Mouse (Mus musculus) naive thymus-derived CD4-positive, alpha-beta T cell, adult 5 months (primary cell): ENCODE measurements around the gene Aqp5. TPM values are rescaled to one million over a fixed set of nuclear protein-coding genes. Genes with fewer than 3 reads are reported as not detected.

Experiments used
- polyA plus RNA-seq: library from polyadenylated mRNA; unstranded; fragments of 100-300 nt; shearing (Covaris generic); gene quantifications from one replicate; pipeline ENCODE4 v1.2.1, GENCODE M21; 2017

Aqp5 gene
- not detected for polyA plus RNA-seq

DNA sequence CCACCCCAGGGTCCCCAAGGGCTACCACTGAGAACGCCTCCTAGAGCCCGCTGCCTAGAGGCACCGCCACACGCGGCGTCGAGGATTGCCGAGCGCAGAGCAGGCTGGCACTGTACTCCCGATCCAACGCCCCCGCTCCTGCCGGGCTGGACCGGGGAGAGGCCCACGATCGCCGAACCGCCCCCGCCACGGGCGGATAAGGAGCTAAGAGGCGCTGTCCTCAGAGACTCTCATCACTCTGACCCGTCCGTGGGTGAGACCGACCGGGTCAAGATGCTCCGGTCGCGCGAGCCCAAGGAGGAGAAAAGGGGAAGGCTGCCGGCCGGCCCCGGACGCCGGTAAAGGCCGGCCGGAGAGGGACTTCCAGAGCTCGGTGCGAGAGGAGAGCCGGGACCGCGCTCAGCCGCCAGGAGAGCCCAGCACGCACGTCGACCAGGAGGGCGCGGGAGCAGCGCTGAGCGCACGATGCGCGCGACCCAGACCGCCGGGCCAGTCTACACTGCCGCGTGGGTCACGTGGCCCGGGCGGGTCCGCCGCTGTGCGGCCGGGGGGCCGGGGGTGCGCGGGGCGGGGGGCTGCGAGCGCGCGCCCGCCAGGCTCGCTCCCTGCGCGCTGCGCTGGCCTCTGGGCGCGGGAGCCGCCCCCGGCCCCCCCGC lies at the start of gene Aqp5:
Gene Aqp5 (plus strand): TSS at position 354 of the 656 bp plus-strand sequence.

DNA sequence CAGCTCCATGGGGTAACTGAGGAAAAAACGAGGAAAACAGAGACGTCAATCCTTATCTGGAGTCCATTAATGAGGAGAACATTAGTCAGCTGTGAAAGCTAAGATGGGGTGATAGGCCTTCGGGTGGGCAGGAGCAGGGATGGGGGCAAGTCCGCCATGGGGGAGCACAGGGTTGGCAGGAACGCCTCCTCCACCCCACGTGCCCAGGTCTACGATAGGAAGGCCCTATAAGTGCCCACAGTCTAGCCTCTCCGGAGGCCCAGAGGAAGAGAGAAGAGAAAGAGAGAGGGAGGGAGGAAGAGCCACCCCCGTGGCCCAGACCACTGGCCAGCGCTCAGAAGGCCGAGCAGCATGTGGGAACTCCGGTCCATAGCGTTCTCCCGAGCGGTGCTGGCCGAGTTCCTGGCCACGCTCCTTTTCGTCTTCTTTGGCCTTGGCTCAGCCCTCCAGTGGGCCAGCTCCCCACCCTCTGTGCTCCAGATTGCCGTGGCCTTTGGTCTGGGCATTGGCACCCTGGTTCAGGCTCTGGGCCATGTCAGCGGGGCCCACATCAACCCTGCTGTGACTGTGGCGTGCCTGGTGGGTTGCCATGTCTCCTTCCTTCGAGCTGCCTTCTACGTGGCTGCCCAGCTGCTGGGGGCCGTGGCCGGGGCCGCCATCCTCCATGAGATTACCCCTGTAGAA lies 11.6 kb upstream of the Aqp5 start, which contains the start of gene Aqp2:
Gene Aqp2 (plus strand): TSS at position 254 of the 684 bp plus-strand sequence.

DNA sequence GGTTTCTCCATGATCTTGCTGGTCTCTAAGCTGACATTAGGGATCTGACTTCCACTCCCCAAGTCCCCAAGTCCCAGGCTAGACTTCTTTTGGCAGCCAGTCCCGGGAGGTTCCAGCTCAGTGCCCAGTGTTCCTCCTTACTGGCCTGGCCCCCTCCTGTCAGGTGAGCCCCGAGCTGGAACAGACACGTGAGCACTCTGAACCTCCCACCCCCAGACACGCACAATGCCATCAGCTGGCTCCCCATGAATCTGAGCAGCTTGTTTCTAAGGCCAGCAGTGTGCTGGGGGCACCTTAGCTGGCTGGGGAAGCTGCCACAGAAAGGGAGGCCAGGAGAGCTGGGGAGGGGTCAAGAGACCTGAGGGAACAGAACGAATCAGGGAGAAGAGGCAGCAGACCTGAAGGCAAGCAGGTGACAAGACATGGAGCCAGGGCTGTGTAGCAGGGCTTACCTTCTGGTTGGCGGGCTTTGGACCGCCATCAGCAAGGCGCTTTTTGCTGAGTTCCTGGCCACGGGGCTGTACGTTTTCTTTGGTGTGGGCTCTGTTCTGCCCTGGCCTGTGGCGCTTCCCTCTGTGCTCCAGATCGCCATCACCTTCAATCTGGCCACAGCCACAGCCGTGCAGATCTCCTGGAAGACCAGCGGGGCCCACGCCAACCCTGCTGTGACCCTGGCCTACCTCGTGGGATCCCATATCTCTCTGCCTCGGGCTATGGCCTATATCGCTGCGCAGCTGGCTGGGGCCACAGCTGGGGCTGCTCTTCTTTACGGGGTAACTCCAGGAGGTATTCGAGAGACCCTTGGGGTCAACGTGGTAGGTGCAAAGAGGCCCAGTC lies 10.6 kb downstream of the Aqp5 start, which contains the start of gene Aqp6:
Gene Aqp6 (plus strand): TSS at position 415 of the 837 bp plus-strand sequence.

Other genes starting within 250 kb of the Aqp5 start
- 48.1 TPM for gene Fmnl3, start 220.3 kb upstream of the Aqp5 start, polyA plus RNA-seq
- gene Tmbim6, start 197.9 kb upstream of the Aqp5 start, polyA plus RNA-seq, result 123 TPM
- gene Nckap5l, start 133.0 kb upstream of the Aqp5 start, polyA plus RNA-seq, result 27.7 TPM
- gene Bcdin3d, start 116.1 kb upstream of the Aqp5 start, polyA plus RNA-seq, result 13.2 TPM
- gene Faim2, start 62.6 kb upstream of the Aqp5 start, polyA plus RNA-seq, result 0.02 TPM
- not detected for gene Aqp2, start 11.7 kb upstream of the Aqp5 start, polyA plus RNA-seq
- gene Aqp6, start 10.6 kb downstream of the Aqp5 start, polyA plus RNA-seq, result not detected
- 4.4 TPM for gene Racgap1, start 60.9 kb downstream of the Aqp5 start, polyA plus RNA-seq
- gene Asic1, start 79.6 kb downstream of the Aqp5 start, polyA plus RNA-seq, result 0.80 TPM
- 36.0 TPM for gene Smarcd1, start 111.3 kb downstream of the Aqp5 start, polyA plus RNA-seq
- gene Gm17349, start 114.7 kb downstream of the Aqp5 start, polyA plus RNA-seq, result not detected
- not detected for gene Gpd1, start 126.7 kb downstream of the Aqp5 start, polyA plus RNA-seq
- gene Cox14, start 134.8 kb downstream of the Aqp5 start, polyA plus RNA-seq, result 126 TPM
- gene Cers5, start 182.1 kb downstream of the Aqp5 start, polyA plus RNA-seq, result 65.3 TPM